Mouse (Mus musculus) heart, adult 2 months (tissue): ENCODE measurements around the gene Nek2.

Experiments
- CTCF ChIP-seq: fragments of 200-600 bp; IDR thresholded peaks from 2 replicates; pipeline ENCODE4 v1.8.1; 2022; ENCODE audit warnings: antibody characterized with exemption, mild to moderate bottlenecking, moderate library complexity
- EP300 ChIP-seq: fragments of 200-500 bp; IDR thresholded peaks from 2 replicates; pipeline ENCODE4 v1.6.1; 2011; ENCODE audit warnings: low read depth, low read length, control low read depth; ENCODE audit not compliant: insufficient read depth

- TF ChIP-seq CTCF = no peak
- no peak for TF ChIP-seq EP300
Observed at GRCm38 (mm10) chr1:191842247-191842646, 21.0 kb downstream of the Nek2 start.
